Mouse (Mus musculus) embryonic facial prominence, embryonic 11.5 days (tissue): ENCODE data around the gene Syne2. TPM values are rescaled to one million over a fixed set of nuclear protein-coding genes. Genes with fewer than 3 reads are reported as not detected.

ENCODE experiments used
- ATAC-seq: fragments of 200-750 bp; cut with Nextera tagmentation; replicated peaks from 2 replicates; pipeline ENCODE4 v1.8.0; 2017; ENCODE audit warnings: low read depth; ENCODE audit not compliant: insufficient number of reproducible peaks, low FRiP score, low TSS enrichment
- DNase-seq: peaks from one replicate; pipeline ENCODE4 v3.0.0-alpha.2; 2015; ENCODE audit warnings: low spot score
- H3K27ac ChIP-seq: fragments of 300-500 bp; sonication (generic); replicated peaks from 2 replicates; pipeline ENCODE4 v1.5.1; 2014; ENCODE audit warnings: mild to moderate bottlenecking, low read depth, low read length, control low read depth
- H3K27me3 ChIP-seq: fragments of 300-500 bp; sonication (generic); 2 replicates; pipeline ENCODE4 v1.6.1; 2014; ENCODE audit warnings: mild to moderate bottlenecking, low read length, moderate library complexity, mixed read lengths; ENCODE audit not compliant: control insufficient read depth, insufficient read depth
- H3K36me3 ChIP-seq: fragments of 300-500 bp; sonication (generic); replicated peaks from 2 replicates; pipeline ENCODE4 v1.6.1; 2014; ENCODE audit warnings: low read depth, mild to moderate bottlenecking, low read length, moderate library complexity, mixed read lengths; ENCODE audit not compliant: control insufficient read depth, insufficient read depth
- H3K4me1 ChIP-seq: fragments of 300-500 bp; sonication (generic); 2 replicates; pipeline ENCODE4 v1.6.1; 2014; ENCODE audit warnings: low read length, mixed read lengths; ENCODE audit not compliant: control insufficient read depth, insufficient read depth
- H3K4me2 ChIP-seq: fragments of 300-500 bp; sonication (generic); 2 replicates; pipeline ENCODE4 v1.6.1; 2014; ENCODE audit warnings: low read depth, mild to moderate bottlenecking, control low read depth, low read length, moderate library complexity
- H3K4me3 ChIP-seq: fragments of 300-500 bp; sonication (generic); 2 replicates; pipeline ENCODE4 v1.5.1; 2014; ENCODE audit warnings: low read depth, low read length, control low read depth
- H3K9ac ChIP-seq: fragments of 300-500 bp; sonication (generic); replicated peaks from 2 replicates; pipeline ENCODE4 v1.6.1; 2014; ENCODE audit warnings: mild to moderate bottlenecking, control low read depth, low read length
- H3K9me3 ChIP-seq: fragments of 300-500 bp; sonication (generic); replicated peaks from 2 replicates; pipeline ENCODE4 v1.6.1; 2016; ENCODE audit warnings: mild to moderate bottlenecking, low read length, inconsistent platforms, mixed read lengths; ENCODE audit not compliant: control insufficient read depth
- WGBS: fragments of 180-500 bp; shearing (Covaris S2); extraction: QIAGEN DNeasy Blood & Tissue Kit; methylation state at CpG from one replicate; pipeline ENCODE4 v1.1.7; 2014; 5-methylcytosine and 5-hydroxymethylcytosine counted together
- polyA plus RNA-seq: library from polyadenylated mRNA; unstranded; fragments of >200 nt; fragmentation: Nextera tagmentation; extraction: Ambion mirVana; gene quantifications from 2 replicates; pipeline ENCODE4 v1.2.1, GENCODE M21; 2014

Gene Syne2
- polyA plus RNA-seq, 1 experiment from 2014 or later, result 73.0 TPM

GRCm38 (mm10) chr12:75894998-75895331 lies 77.0 kb downstream of the Syne2 start:
- Histone ChIP-seq H3K36me3 (no peaks in the 10 kb centered on the region; the same call in 1 of the 2 replicates), H3K27me3 (no peaks in the 10 kb centered on the region), H3K9me3 (no peaks in the 10 kb centered on the region), H3K27ac (no peak overlapping the region), H3K4me2 (no peak overlapping the region), H3K4me1 (no peaks in the 10 kb centered on the region), H3K9ac (no peak overlapping the region), H3K4me3 (no peak overlapping the region)
- DNase-seq, result no peak
- ATAC-seq, result no peak
- 84% methylated on average over 7 of the region's 7 CpGs for WGBS

GRCm38 (mm10) chr12:75897793-75898192 lies 79.9 kb downstream of the Syne2 start:
- no peak overlapping the region for H3K4me3 ChIP-seq
- H3K9ac ChIP-seq, result no peak overlapping the region
- ATAC-seq (no peak), DNase-seq (no peak)
- no peaks in the 10 kb centered on the region; the same call in 1 of the 2 replicates for H3K36me3 ChIP-seq
- no peaks in the 10 kb centered on the region for H3K4me1 ChIP-seq
- no peak overlapping the region for H3K27ac ChIP-seq
- no peaks in the 10 kb centered on the region for H3K9me3 ChIP-seq
- no peak overlapping the region for H3K4me2 ChIP-seq
- WGBS, result 82% methylated on average over 7 of the region's 7 CpGs
- H3K27me3 ChIP-seq, result no peaks in the 10 kb centered on the region

GRCm38 (mm10) chr12:75901721-75902120 lies 83.8 kb downstream of the Syne2 start:
- H3K9ac ChIP-seq, result no peak overlapping the region
- WGBS, result 95% methylated on average over 9 of the region's 9 CpGs
- H3K27me3 ChIP-seq, result no peaks in the 10 kb centered on the region
- DNase-seq (no peak), ATAC-seq (no peak)
- no peaks in the 10 kb centered on the region for H3K9me3 ChIP-seq
- H3K27ac ChIP-seq, result no peak overlapping the region
- H3K4me2 ChIP-seq, result no peak overlapping the region
- no peaks in the 10 kb centered on the region; the same call in 1 of the 2 replicates for H3K36me3 ChIP-seq
- no peak overlapping the region for H3K4me3 ChIP-seq
- H3K4me1 ChIP-seq, result no peaks in the 10 kb centered on the region

- Histone ChIP-seq H3K36me3 (no peaks in the 10 kb centered on the region; the same call in 1 of the 2 replicates), H3K27me3 (no peaks in the 10 kb centered on the region), H3K9me3 (no peaks in the 10 kb centered on the region), H3K9ac (no peak overlapping the region), H3K27ac (no peak overlapping the region), H3K4me1 (no peaks in the 10 kb centered on the region), H3K4me2 (no peak overlapping the region), H3K4me3 (no peak overlapping the region)
- DNase-seq (no peak), ATAC-seq (no peak)
- 98% methylated on average over 11 of the region's 11 CpGs for WGBS
Measured at GRCm38 (mm10) chr12:75904068-75904467, 86.1 kb downstream of the Syne2 start.

- Histone ChIP-seq H3K9me3 (no peaks in the 10 kb centered on the region), H3K36me3 (no peaks in the 10 kb centered on the region; the same call in 1 of the 2 replicates)
Measured at GRCm38 (mm10) chr12:75905304-75905703, 87.4 kb downstream of the Syne2 start.

GRCm38 (mm10) chr12:75908466-75908865 lies 90.5 kb downstream of the Syne2 start:
- H3K27me3 ChIP-seq, result no peaks in the 10 kb centered on the region
- no peak overlapping the region for H3K9ac ChIP-seq
- no peaks in the 10 kb centered on the region for H3K9me3 ChIP-seq
- no peak overlapping the region for H3K4me2 ChIP-seq
- H3K4me3 ChIP-seq, result no peak overlapping the region
- ATAC-seq (no peak), DNase-seq (no peak)
- peaks cover 5% of the 10 kb centered on the region for H3K36me3 ChIP-seq
- H3K27ac ChIP-seq, result no peak overlapping the region
- 88% methylated on average over 3 of the region's 3 CpGs for WGBS
- H3K4me1 ChIP-seq, result no peaks in the 10 kb centered on the region

More at GRCm38 (mm10) chr12:75905304-75905703, 87.4 kb downstream of the Syne2 start:
- Histone ChIP-seq H3K4me3 (no peak overlapping the region), H3K4me2 (no peak overlapping the region), H3K4me1 (no peaks in the 10 kb centered on the region), H3K27me3 (no peaks in the 10 kb centered on the region), H3K9ac (no peak overlapping the region), H3K27ac (no peak overlapping the region)
- DNase-seq, result no peak
- 96% methylated on average over 7 of the region's 7 CpGs for WGBS
- ATAC-seq, result no peak

GRCm38 (mm10) chr12:75915694-75916093 lies 97.8 kb downstream of the Syne2 start:
- no peak overlapping the region for H3K4me3 ChIP-seq
- no peaks in the 10 kb centered on the region for H3K4me1 ChIP-seq
- WGBS, result 94% methylated on average over 5 of the region's 5 CpGs
- no peak overlapping the region for H3K27ac ChIP-seq
- peaks cover 5% of the 10 kb centered on the region for H3K36me3 ChIP-seq
- H3K27me3 ChIP-seq, result no peaks in the 10 kb centered on the region
- ATAC-seq (no peak), DNase-seq (no peak)
- no peak overlapping the region for H3K9ac ChIP-seq
- no peaks in the 10 kb centered on the region for H3K9me3 ChIP-seq
- H3K4me2 ChIP-seq, result no peak overlapping the region

GRCm38 (mm10) chr12:75918415-75918814 lies 100.5 kb downstream of the Syne2 start:
- H3K27ac ChIP-seq, result no peak overlapping the region
- DNase-seq (no peak), ATAC-seq (no peak)
- no peak overlapping the region for H3K4me2 ChIP-seq
- no peaks in the 10 kb centered on the region for H3K9me3 ChIP-seq
- 95% methylated on average over 2 of the region's 2 CpGs for WGBS
- H3K27me3 ChIP-seq, result no peaks in the 10 kb centered on the region
- no peak overlapping the region for H3K9ac ChIP-seq
- H3K4me3 ChIP-seq, result no peak overlapping the region
- no peaks in the 10 kb centered on the region; the same call in 1 of the 2 replicates for H3K36me3 ChIP-seq
- H3K4me1 ChIP-seq, result no peaks in the 10 kb centered on the region
